Mouse (Mus musculus) liver, embryonic 14.5 days (tissue): ENCODE data around the gene Osbpl11. TPM values are rescaled to one million over a fixed set of nuclear protein-coding genes. Genes with fewer than 3 reads are reported as not detected.

Experiments used
- ATAC-seq: fragments of 200-750 bp; cut with Nextera tagmentation; 2 replicates; pipeline ENCODE4 v1.8.0; 2017; ENCODE audit warnings: moderate number of reproducible peaks, mild to moderate bottlenecking, moderate library complexity; ENCODE audit not compliant: insufficient read depth
- DNase-seq, 3 experiments: peaks; one replicate each; pipeline ENCODE4 v3.0.0-alpha.2; 2012 to 2013; ENCODE audit warnings: low read depth in 3 of 3, low spot score in 3 of 3
- H3K27ac ChIP-seq: fragments of 300-500 bp; sonication (generic); 2 replicates; pipeline ENCODE4 v1.5.1; 2014; ENCODE audit warnings: moderate library complexity, mild to moderate bottlenecking, control low read depth, inconsistent platforms
- H3K27me3 ChIP-seq: fragments of 300-500 bp; sonication (generic); 2 replicates; pipeline ENCODE4 v1.6.1; 2014; ENCODE audit warnings: mild to moderate bottlenecking, low read length, moderate library complexity; ENCODE audit not compliant: control insufficient read depth, insufficient read depth
- H3K36me3 ChIP-seq: fragments of 300-500 bp; sonication (generic); replicated peaks from 2 replicates; pipeline ENCODE4 v1.6.1; 2014; ENCODE audit warnings: low read depth; ENCODE audit not compliant: control insufficient read depth, insufficient read depth
- H3K4me1 ChIP-seq, 2 experiments: fragments of 200-500 bp in 1 of 2; fragments of 300-500 bp in 1 of 2; sonication (generic) in 1 of 2; replicated peaks; 2 replicates each; pipeline ENCODE4 v1.6.1; 2012 to 2014; ENCODE audit warnings: antibody characterized with exemption in 1 of 2, inconsistent platforms in 1 of 2, low read length in 1 of 2; ENCODE audit not compliant: control insufficient read depth in 2 of 2, insufficient read depth in 2 of 2
- H3K4me2 ChIP-seq: fragments of 300-500 bp; sonication (generic); 2 replicates; pipeline ENCODE4 v1.6.1; 2014; ENCODE audit warnings: low read depth, mild to moderate bottlenecking, control low read depth, moderate library complexity
- H3K4me3 ChIP-seq, 2 experiments: fragments of 200-500 bp in 1 of 2; fragments of 300-500 bp in 1 of 2; sonication (generic) in 1 of 2; 2 replicates each; pipeline ENCODE4 v1.5.1; 2012 to 2014; ENCODE audit warnings: low read depth in 2 of 2, low read length in 2 of 2, mild to moderate bottlenecking in 2 of 2, control low read depth in 1 of 2, inconsistent platforms in 1 of 2, moderate library complexity in 1 of 2; ENCODE audit not compliant: insufficient read depth in 1 of 2
- H3K9ac ChIP-seq: fragments of 300-500 bp; sonication (generic); replicated peaks from 2 replicates; pipeline ENCODE4 v1.6.1; 2014; ENCODE audit warnings: mild to moderate bottlenecking, control low read depth, moderate library complexity
- H3K9me3 ChIP-seq: fragments of 300-500 bp; sonication (generic); 2 replicates; pipeline ENCODE4 v1.6.1; 2016; ENCODE audit warnings: low read length, mixed read lengths; ENCODE audit not compliant: control insufficient read depth
- CTCF ChIP-seq: IDR thresholded peaks from 2 replicates; pipeline ENCODE4 v1.5.1; 2016; ENCODE audit warnings: antibody characterized with exemption, low read depth, control low read depth
- EP300 ChIP-seq: IDR thresholded peaks from 2 replicates; pipeline ENCODE4 v1.6.1; 2016; ENCODE audit warnings: antibody characterized with exemption, low read depth
- WGBS: fragments of 180-500 bp; shearing (Covaris S2); extraction: QIAGEN DNeasy Blood & Tissue Kit; methylation state at CpG from one replicate; pipeline ENCODE4 v1.1.7; 2014; ENCODE audit not compliant: insufficient replicate concordance; 5-methylcytosine and 5-hydroxymethylcytosine counted together
- polyA plus RNA-seq, 2 experiments: library from polyadenylated mRNA; depleted of rRNA in 1 of 2; stranded (reverse) in 1 of 2; unstranded in 1 of 2; fragments of >200 nt; fragmentation: Nextera tagmentation in 1 of 2; extraction: Ambion mirVana in 1 of 2; gene quantifications; 2 replicates each; pipeline versions ENCODE4 v1.2.1 to v1.2.3; 2012 to 2014

Gene Osbpl11
- polyA plus RNA-seq, 2 experiments = 3.3 to 4.3 TPM

- ATAC-seq = no peak
- WGBS = 28% methylated on average over 5 of the region's 5 CpGs
- no peaks in the 10 kb centered on the region for H3K36me3 ChIP-seq
- H3K9ac ChIP-seq = no peak overlapping the region
- DNase-seq = no peak
- no peak overlapping the region for H3K4me3 ChIP-seq
- no peak overlapping the region for H3K4me2 ChIP-seq
- H3K27ac ChIP-seq = no peak overlapping the region
- TF ChIP-seq CTCF (peak; percentile 57), EP300 (no peak)
- 0 out of 4 replicates have a peak, but pooled peaks cover 0 to 3% of the 10 kb centered on the region in 2 experiments for H3K4me1 ChIP-seq
- H3K9me3 ChIP-seq = no peaks in the 10 kb centered on the region
- no peaks in the 10 kb centered on the region for H3K27me3 ChIP-seq
Measured at GRCm38 (mm10) chr16:33167537-33167936, 17.3 kb upstream of the Osbpl11 start.

- no peak for DNase-seq
Measured at GRCm38 (mm10) chr16:33169471-33170034, 15.3 kb upstream of the Osbpl11 start.

GRCm38 (mm10) chr16:33170716-33171587 is 13.9 kb upstream of the Osbpl11 start:
- Histone ChIP-seq H3K9me3 (no peaks in the 10 kb centered on the region), H3K9ac (no peak overlapping the region), H3K4me1 (0 out of 4 replicates have a peak, but pooled peaks cover 0 to 3% of the 10 kb centered on the region in 2 experiments), H3K36me3 (no peaks in the 10 kb centered on the region), H3K4me3 (no peak overlapping the region), H3K27ac (no peak overlapping the region), H3K4me2 (no peak overlapping the region), H3K27me3 (no peaks in the 10 kb centered on the region)
- no peak for TF ChIP-seq CTCF
- no peak for TF ChIP-seq EP300
- WGBS = 50% methylated on average over 9 of the region's 9 CpGs
- no peak for DNase-seq
- ATAC-seq = no peak

More at GRCm38 (mm10) chr16:33169471-33170034, 15.3 kb upstream of the Osbpl11 start:
- WGBS = 55% methylated on average over 8 of the region's 8 CpGs
- Histone ChIP-seq H3K36me3 (no peaks in the 10 kb centered on the region), H3K4me1 (0 out of 4 replicates have a peak, but pooled peaks cover 0 to 3% of the 10 kb centered on the region in 2 experiments), H3K9me3 (no peaks in the 10 kb centered on the region), H3K4me2 (no peak overlapping the region), H3K27me3 (no peaks in the 10 kb centered on the region), H3K27ac (no peak overlapping the region), H3K4me3 (no peak overlapping the region), H3K9ac (no peak overlapping the region)
- TF ChIP-seq CTCF (no peak), EP300 (no peak)
- no peak for ATAC-seq

- ATAC-seq (no peak), DNase-seq (no peak)
- no peak overlapping the region for H3K9ac ChIP-seq
- no peaks in the 10 kb centered on the region for H3K9me3 ChIP-seq
- H3K27me3 ChIP-seq = no peaks in the 10 kb centered on the region
- H3K4me2 ChIP-seq = no peak overlapping the region
- H3K4me3 ChIP-seq = no peak overlapping the region
- H3K36me3 ChIP-seq = no peaks in the 10 kb centered on the region
- H3K4me1 ChIP-seq = 0 out of 4 replicates have a peak, but pooled peaks cover 0 to 3% of the 10 kb centered on the region in 2 experiments
- TF ChIP-seq CTCF (no peak), EP300 (no peak)
- WGBS = 57% methylated on average over 6 of the region's 6 CpGs
- H3K27ac ChIP-seq = no peak overlapping the region
Measured at GRCm38 (mm10) chr16:33171800-33172199, 13.1 kb upstream of the Osbpl11 start.

GRCm38 (mm10) chr16:33173151-33173550 is 11.7 kb upstream of the Osbpl11 start:
- H3K27ac ChIP-seq = no peak overlapping the region
- no peak overlapping the region for H3K4me2 ChIP-seq
- no peak for TF ChIP-seq EP300
- WGBS = 58% methylated on average over 5 of the region's 5 CpGs
- no peaks in the 10 kb centered on the region for H3K9me3 ChIP-seq
- no peaks in the 10 kb centered on the region for H3K36me3 ChIP-seq
- peaks cover 0 to 3% of the 10 kb centered on the region in 2 experiments; a peak in 1 of 4 replicates for H3K4me1 ChIP-seq
- H3K9ac ChIP-seq = no peak overlapping the region
- no peak for DNase-seq
- no peaks in the 10 kb centered on the region for H3K27me3 ChIP-seq
- no peak overlapping the region for H3K4me3 ChIP-seq
- no peak for ATAC-seq
